Mouse (Mus musculus) adrenal gland (tissue): Measurements from ENCODE around the gene Imp3.

ENCODE experiments used
- intact Hi-C: fragments of 180-260 bp; cut with DNase I; formaldehyde crosslinking; loops from one replicate; pipeline ENCODE4 v1.15.1; 2025

Gene Imp3

GRCm38 (mm10) chr9:56917131-56917530, 20.1 kb upstream of the Imp3 start:
- intact Hi-C loops: no loop called here

GRCm38 (mm10) chr9:56918466-56918865, 18.8 kb upstream of the Imp3 start:
- intact Hi-C loops: no loop called here

GRCm38 (mm10) chr9:56922746-56923145, 14.5 kb upstream of the Imp3 start:
- intact Hi-C loops: no loop called here

- intact Hi-C loops: no loop called here
These were observed 13.2 kb upstream of the Imp3 start for GRCm38 (mm10) chr9:56923841-56924650.

- intact Hi-C loops: loop anchor here (5.0 kb wide), 1 partner anchor 208 kb away; the partner anchor contains the start of gene Man2c1
These were observed 12.6 kb upstream of the Imp3 start for GRCm38 (mm10) chr9:56924651-56925027.

- intact Hi-C loops: loop anchor here (5.0 kb wide), 1 partner anchor 207 kb away; the partner anchor contains the start of gene Man2c1
These were observed 11.8 kb upstream of the Imp3 start for GRCm38 (mm10) chr9:56925291-56926024.

GRCm38 (mm10) chr9:56926025-56926360, 11.3 kb upstream of the Imp3 start:
- intact Hi-C loops: loop anchor here (5.0 kb wide), 1 partner anchor 206 kb away; the partner anchor contains the start of gene Man2c1

- intact Hi-C loops: loop anchor here (5.0 kb wide), 1 partner anchor 206 kb away; the partner anchor contains the start of gene Man2c1
These were observed 10.9 kb upstream of the Imp3 start for GRCm38 (mm10) chr9:56926387-56926786.

- intact Hi-C loops: loop anchor here (1.0 to 5.0 kb wide), 2 partner anchors 10 to 205 kb away; partner anchors contain the start of genes Imp3 and Man2c1
These were observed 9.9 kb upstream of the Imp3 start for GRCm38 (mm10) chr9:56927191-56928012.

GRCm38 (mm10) chr9:56928041-56928811, 9.0 kb upstream of the Imp3 start, which contains the start of gene Snx33:
TSS of gene Snx33 (minus strand) at chr9:56928371.
- intact Hi-C loops: loop anchor here (1.0 to 5.0 kb wide), 2 partner anchors 9 to 204 kb away; partner anchors contain the start of genes Imp3 and Man2c1

GRCm38 (mm10) chr9:56929496-56929895, 7.8 kb upstream of the Imp3 start:
- intact Hi-C loops: loop anchor here (5.0 kb wide), 1 partner anchor 203 kb away; the partner anchor contains the start of gene Man2c1

- intact Hi-C loops: no loop called here
These were observed 6.7 kb upstream of the Imp3 start for GRCm38 (mm10) chr9:56930556-56930955.

GRCm38 (mm10) chr9:56936861-56937222, 433 bp upstream of the Imp3 start:
- intact Hi-C loops: loop anchor here (1.0 kb wide), 1 partner anchor 9 kb away; the partner anchor contains the start of gene Snx33

- intact Hi-C loops: no loop called here
These were observed 1.1 kb downstream of the Imp3 start for GRCm38 (mm10) chr9:56938374-56938773.

- intact Hi-C loops: loop anchor here (10.0 kb wide), 1 partner anchor 53 kb away; no protein-coding TSS in a partner anchor
These were observed 10.2 kb downstream of the Imp3 start for GRCm38 (mm10) chr9:56947481-56947880.

- intact Hi-C loops: loop anchor here (10.0 kb wide), 1 partner anchor 54 kb away; no protein-coding TSS in a partner anchor
These were observed 11.4 kb downstream of the Imp3 start for GRCm38 (mm10) chr9:56948699-56949098.

- intact Hi-C loops: loop anchor here (5.0 to 10.0 kb wide), 4 partner anchors 38 to 183 kb away; partner anchors contain the start of gene Man2c1
These were observed 12.5 kb downstream of the Imp3 start for GRCm38 (mm10) chr9:56949767-56950166.

GRCm38 (mm10) chr9:56950414-56951400, 13.4 kb downstream of the Imp3 start, which contains the start of gene Snupn:
TSS of gene Snupn (plus strand) at chr9:56950878.
- intact Hi-C loops: loop anchor here (5.0 kb wide), 3 partner anchors 37 to 182 kb away; partner anchors contain the start of gene Man2c1
